Mouse (Mus musculus) stomach, embryonic 16.5 days (tissue): Measurements from ENCODE around the gene Rangrf. TPM values are rescaled to one million over a fixed set of nuclear protein-coding genes. Genes with fewer than 3 reads are reported as not detected.

ENCODE experiments used
- microRNA-seq: library from miRNA; unstranded; fragments of <30 nt; microRNA quantifications from one replicate; pipeline ENCODE4, GENCODE M21; 2016
- polyA plus RNA-seq: library from polyadenylated mRNA; unstranded; fragments of >200 nt; fragmentation: Nextera tagmentation; extraction: Ambion mirVana; gene quantifications from 2 replicates; pipeline ENCODE4 v1.2.1, GENCODE M21; 2015

The Rangrf gene
- polyA plus RNA-seq, 1 experiment from 2014 or later = 57.6 TPM

Small RNA genes within 50 kb of the gene (microRNA-seq; reads per million reads assigned to microRNA genes)
- 4.0 reads per million, percentile 22 among the genes with 10 or more reads in this experiment for gene Mir3062

Other genes with a start within 250 kb of the Rangrf start
- 82.4 and 83.5 TPM in 2 replicates for gene Ndel1, start 103.3 kb downstream of the Rangrf start, polyA plus RNA-seq
- gene Rnf222, start 86.6 kb downstream of the Rangrf start, polyA plus RNA-seq = 1.7 and 2.9 TPM in 2 replicates
- 885 and 932 TPM in 2 replicates for gene Rpl26, start 73.6 kb downstream of the Rangrf start, polyA plus RNA-seq
- 0.30 TPM in 1 of 2 replicates, not detected in the other for gene Odf4, start 48.1 kb downstream of the Rangrf start, polyA plus RNA-seq
- 9.6 and 10.3 TPM in 2 replicates for gene Arhgef15, start 17.7 kb downstream of the Rangrf start, polyA plus RNA-seq
- gene Slc25a35, start 7.1 kb downstream of the Rangrf start, polyA plus RNA-seq = 5.2 and 6.3 TPM in 2 replicates
- 24.1 and 25.2 TPM in 2 replicates for gene Pfas, start 33.3 kb upstream of the Rangrf start, polyA plus RNA-seq
- gene Ctc1, start 40.7 kb upstream of the Rangrf start, polyA plus RNA-seq = 34.5 and 43.9 TPM in 2 replicates
- gene Aurkb, start 70.5 kb upstream of the Rangrf start, polyA plus RNA-seq = 120 and 134 TPM in 2 replicates
- 7.2 and 7.8 TPM in 2 replicates for gene Borcs6, start 84.5 kb upstream of the Rangrf start, polyA plus RNA-seq
- 58.2 and 62.1 TPM in 2 replicates for gene Tmem107, start 95.6 kb upstream of the Rangrf start, polyA plus RNA-seq
- gene Vamp2, start 113.3 kb upstream of the Rangrf start, polyA plus RNA-seq = 79.9 and 88.5 TPM in 2 replicates
- gene Per1, start 120.0 kb upstream of the Rangrf start, polyA plus RNA-seq = 21.8 and 22.3 TPM in 2 replicates
- gene Hes7, start 145.2 kb upstream of the Rangrf start, polyA plus RNA-seq = 0.40 and 0.69 TPM in 2 replicates
- 0.27 and 0.61 TPM in 2 replicates for gene 9130213A22Rik, start 147.4 kb upstream of the Rangrf start, polyA plus RNA-seq
- 2.0 and 5.4 TPM in 2 replicates for gene Aloxe3, start 150.7 kb upstream of the Rangrf start, polyA plus RNA-seq
- 42.2 and 90.0 TPM in 2 replicates for gene Alox12b, start 181.8 kb upstream of the Rangrf start, polyA plus RNA-seq
- gene Alox8, start 222.7 kb upstream of the Rangrf start, polyA plus RNA-seq = 0.35 and 0.42 TPM in 2 replicates